Mouse (Mus musculus): ENCODE data around the gene Sdhaf2.

Gene Sdhaf2

DNA sequence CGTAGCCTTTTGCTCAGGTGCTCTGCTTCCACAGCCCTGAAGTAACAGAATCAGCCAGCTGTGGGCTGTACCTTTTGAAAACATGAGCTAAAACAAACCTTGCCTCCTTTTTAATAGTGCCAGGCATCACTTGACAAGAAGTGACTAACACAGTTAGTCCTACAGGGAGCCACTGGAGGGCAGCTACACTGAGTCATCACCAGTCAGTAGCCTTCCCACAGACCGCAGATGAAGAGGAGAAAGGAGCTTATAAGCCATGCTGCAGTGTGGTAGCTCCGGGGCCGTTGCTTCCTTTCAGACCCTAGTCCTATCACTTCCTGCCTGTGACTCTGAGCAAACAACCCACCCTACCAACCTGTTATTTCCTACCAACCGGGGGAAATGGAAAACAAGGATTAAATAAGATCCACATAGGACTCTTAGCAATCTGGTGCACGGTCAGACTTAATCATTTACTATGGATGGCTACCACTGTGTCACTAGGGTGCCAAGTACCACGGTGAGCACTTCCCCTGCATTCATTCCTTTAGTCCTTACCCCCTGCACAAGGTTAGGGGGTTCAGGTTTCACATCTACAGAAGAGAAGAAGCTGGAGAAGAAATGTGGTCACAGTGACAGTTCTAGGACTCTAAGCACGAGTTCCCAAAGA is 28.3 kb downstream of the Sdhaf2 start:
- no peak for DNase-seq (ENCODE audit: extremely low spot score)

DNA sequence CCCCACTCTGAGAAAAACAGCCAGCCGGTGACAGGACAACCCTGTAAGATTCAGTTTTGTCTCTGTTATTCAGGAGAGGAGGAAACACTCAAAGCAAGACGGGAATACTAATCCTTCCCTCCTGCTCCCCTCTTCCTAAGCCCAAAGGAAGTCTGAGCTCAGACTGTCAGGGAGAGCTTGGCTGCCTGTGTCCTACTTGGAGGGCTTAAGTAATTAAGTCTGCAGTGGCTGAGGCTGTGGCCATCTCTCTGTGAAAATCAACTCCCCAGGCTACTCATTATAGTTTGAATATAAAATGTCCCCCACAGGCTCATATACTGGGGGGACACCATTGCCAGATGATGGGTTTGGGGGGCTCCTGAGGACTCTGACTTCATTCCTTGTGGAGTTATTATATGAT is 29.0 kb downstream of the Sdhaf2 start:
- DNase-seq (ENCODE audit: extremely low spot score) = no peak

DNA sequence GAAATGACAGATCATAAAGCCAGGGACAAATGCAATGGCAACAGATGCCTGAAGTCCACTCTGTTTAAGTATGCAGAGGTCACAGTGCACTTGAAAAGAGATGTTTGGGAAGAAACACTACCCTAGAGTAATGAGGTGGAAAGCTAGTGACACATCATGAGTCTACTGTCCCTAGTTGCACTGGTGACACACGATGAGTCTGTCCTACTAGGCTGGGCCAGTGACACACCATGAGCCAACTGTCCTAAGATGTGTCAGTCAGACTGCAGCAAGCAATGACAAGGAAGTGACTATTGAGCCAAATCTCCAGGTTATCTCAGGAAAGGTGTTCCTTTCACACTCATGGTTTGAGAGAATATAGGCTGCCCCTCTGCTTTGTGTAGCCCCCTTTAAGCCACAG is 30.3 kb downstream of the Sdhaf2 start:
- DNase-seq (ENCODE audit: extremely low spot score) = no peak

DNA sequence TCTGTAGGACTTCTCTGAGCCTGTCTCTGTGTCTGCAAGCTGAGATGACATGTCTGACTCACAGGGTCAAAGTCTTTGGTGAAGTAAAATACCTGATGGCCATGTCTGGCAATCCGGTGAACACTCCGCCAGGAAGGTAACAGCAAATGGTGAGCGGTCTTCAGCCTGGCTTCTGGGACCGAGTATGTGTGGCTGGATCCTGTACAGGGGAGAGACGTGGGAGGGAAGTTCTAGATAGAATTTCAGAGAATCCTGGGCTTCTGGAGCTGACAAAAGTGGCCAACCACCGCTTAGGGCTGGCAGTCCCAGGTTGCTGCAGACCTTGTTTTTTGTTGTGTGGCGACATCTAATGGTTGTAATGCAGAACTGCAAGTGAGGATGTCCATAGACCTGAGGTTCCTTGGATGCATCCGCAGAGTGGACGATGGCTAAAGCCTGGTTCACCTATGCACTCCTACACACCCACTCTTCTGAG is 39.6 kb downstream of the Sdhaf2 start:
- DNase-seq (ENCODE audit: extremely low spot score) = peak; percentile 74

DNA sequence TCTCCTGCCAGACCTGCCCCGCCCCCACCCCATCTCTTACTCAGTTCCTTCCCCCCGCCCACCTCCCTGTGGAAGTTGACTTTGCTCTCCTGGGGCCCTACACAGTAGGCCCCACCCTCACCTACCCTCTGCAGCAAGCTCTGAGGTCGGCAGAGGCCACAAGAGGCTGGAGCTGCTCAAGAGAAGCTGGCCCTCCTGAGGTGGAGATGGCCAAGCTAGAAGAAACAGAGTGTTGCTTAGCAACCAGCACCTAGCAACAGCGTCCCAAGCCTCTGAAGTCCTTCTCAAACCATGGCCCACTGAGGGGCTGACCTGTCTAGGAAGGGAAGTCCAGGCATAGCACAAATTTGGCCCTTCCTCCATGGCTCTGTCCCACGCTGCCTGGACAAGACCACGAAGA is 43.2 kb downstream of the Sdhaf2 start, which contains the start of gene Ppp1r32:
TSS of gene Ppp1r32 (minus strand) at position 226 of the 400 bp plus-strand sequence.
- peak; percentile 54 for DNase-seq (ENCODE audit: extremely low spot score)

- DNase-seq (ENCODE audit: extremely low spot score) = no peak
These were observed 46.4 kb downstream of the Sdhaf2 start for GRCm38 (mm10) chr19:10479541-10479940.

- no peak for DNase-seq (ENCODE audit: extremely low spot score)
These were observed 52.2 kb downstream of the Sdhaf2 start for GRCm38 (mm10) chr19:10473779-10474178.

DNA sequence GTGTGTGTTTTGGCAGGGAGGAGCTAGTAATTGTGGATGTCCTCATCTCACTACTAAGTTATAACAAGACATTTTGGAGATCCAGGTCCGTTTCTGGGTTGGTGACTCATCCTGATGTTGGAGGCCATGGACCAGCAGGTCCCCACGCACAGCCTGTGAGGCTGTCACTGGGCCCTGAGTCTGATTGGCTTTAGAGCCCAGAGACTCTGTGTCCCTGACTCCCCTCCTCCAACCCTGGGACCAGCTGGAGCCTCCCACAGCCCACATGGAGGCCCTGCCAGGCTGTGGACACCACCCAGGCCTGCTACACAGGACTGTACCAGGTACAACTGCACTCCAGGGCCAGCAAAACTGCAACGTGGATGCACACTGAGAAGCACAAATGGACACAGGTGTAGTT is 53.0 kb downstream of the Sdhaf2 start:
- no peak for DNase-seq (ENCODE audit: extremely low spot score)

DNA sequence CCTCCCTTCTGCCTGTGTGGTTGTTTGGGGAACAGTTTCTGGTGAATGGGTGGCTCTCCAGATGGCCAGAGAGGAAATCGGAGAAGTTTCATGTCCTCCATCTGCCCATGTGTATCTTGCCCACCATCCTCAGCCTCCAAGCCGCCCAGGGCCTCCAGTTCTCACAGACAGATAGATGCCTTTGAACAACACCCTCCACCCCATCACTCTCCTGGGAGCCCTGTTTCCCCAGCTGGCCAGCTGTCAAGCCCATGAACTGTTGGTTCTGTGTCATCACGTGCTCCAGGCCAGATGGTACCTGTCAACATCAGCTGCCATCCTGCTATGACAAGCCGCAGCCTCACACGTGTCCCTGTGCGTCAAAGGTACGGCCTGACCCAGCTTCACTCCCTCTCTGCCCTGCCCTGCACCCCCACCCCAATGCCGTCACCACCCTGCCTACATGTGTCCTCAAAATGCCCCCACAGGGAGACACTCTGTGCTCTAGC is 56.7 kb downstream of the Sdhaf2 start:
- DNase-seq (ENCODE audit: extremely low spot score) = no peak

DNA sequence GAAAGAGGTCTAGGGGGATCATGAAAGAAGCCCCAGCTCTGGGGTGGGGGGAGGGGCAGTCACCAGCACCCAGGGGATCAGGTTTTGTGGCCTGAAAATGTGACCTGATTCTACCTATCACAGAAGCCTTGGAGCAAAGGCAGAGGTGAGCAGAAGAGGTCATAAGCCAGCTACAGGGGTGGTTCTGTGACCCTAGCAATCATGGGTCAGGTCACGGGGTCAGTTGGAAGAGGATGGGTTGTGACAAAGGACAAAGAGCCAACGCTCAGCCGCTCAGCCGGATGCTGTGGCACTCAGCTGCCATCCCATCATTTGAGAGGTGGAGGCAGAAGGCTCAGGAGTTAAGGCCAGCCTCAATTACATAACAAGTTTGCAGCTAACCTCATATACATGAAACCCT is 61.5 kb downstream of the Sdhaf2 start:
- peak; percentile 57 for DNase-seq (ENCODE audit: extremely low spot score)

DNA sequence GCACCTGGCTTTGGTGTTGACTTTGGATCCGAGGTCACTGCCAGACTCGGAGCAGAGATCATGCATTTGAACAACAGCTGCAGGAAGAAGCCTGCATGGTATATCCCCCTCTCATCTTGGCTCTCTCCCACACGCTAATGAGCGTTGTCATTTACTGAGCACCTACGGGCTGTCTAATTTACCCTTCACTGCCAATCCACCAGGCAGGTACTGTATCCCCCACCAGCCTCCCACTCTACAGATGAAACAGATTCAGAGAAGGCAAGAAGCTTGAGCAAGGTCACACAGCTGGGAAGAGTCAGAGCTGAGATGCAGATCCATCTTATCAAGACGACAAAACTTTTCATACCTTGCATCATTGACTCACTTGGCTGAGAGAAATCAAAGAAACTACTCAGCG is 64.4 kb downstream of the Sdhaf2 start:
- DNase-seq (ENCODE audit: extremely low spot score) = no peak

GRCm38 (mm10) chr19:10459907-10460306 is 66.0 kb downstream of the Sdhaf2 start:
- DNase-seq (ENCODE audit: extremely low spot score) = no peak

- DNase-seq (ENCODE audit: extremely low spot score) = no peak
These were observed 67.8 kb downstream of the Sdhaf2 start for GRCm38 (mm10) chr19:10458096-10458495.

- DNase-seq (ENCODE audit: extremely low spot score) = peak; percentile 93
These were observed 68.5 kb downstream of the Sdhaf2 start for GRCm38 (mm10) chr19:10457484-10457800.

GRCm38 (mm10) chr19:10456752-10457483 is 69.0 kb downstream of the Sdhaf2 start, which contains the start of gene Lrrc10b:
TSS of gene Lrrc10b (minus strand) at chr19:10457473.
- DNase-seq (ENCODE audit: extremely low spot score) = peak; percentile 72

- no peak for DNase-seq (ENCODE audit: extremely low spot score)
These were observed 70.5 kb downstream of the Sdhaf2 start for GRCm38 (mm10) chr19:10455437-10455806.

DNA sequence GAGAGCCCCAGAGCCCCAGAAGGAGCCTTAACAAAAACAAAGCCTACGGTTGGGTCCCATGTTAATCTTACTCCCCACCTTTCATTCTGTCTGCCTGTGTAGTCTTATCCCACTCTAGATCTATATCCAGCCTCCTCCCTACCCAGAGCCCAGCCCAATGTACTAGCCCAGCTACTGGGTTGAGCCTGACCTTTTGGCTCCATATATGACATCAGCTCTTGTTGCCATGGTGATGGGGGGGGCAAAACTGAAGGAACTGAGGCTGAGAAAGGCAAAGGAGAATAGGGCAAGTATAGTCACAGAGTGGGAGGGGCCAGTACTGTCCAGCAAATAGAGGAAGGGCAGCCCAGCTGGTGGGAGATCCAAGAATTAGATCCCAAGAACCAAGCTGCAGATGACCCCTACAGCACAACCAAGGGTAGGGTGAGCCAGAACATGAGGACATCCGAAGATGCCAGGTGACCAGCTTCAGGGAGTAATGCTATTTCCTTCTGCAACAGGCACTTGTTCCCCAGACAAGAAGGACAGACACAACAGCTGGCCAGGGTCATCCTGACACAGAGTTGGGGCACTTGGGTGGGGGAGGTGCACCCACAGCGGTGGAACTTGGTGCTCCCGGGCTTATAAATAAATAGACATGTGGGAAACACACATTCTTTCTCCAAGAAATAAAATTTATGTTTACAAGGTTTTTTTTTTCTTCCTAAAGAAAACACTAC is 71.1 kb downstream of the Sdhaf2 start:
- no peak for DNase-seq (ENCODE audit: extremely low spot score)
